8 mouse cellular contexts compared by ENCODE assay signal in the genomic region with DNA sequence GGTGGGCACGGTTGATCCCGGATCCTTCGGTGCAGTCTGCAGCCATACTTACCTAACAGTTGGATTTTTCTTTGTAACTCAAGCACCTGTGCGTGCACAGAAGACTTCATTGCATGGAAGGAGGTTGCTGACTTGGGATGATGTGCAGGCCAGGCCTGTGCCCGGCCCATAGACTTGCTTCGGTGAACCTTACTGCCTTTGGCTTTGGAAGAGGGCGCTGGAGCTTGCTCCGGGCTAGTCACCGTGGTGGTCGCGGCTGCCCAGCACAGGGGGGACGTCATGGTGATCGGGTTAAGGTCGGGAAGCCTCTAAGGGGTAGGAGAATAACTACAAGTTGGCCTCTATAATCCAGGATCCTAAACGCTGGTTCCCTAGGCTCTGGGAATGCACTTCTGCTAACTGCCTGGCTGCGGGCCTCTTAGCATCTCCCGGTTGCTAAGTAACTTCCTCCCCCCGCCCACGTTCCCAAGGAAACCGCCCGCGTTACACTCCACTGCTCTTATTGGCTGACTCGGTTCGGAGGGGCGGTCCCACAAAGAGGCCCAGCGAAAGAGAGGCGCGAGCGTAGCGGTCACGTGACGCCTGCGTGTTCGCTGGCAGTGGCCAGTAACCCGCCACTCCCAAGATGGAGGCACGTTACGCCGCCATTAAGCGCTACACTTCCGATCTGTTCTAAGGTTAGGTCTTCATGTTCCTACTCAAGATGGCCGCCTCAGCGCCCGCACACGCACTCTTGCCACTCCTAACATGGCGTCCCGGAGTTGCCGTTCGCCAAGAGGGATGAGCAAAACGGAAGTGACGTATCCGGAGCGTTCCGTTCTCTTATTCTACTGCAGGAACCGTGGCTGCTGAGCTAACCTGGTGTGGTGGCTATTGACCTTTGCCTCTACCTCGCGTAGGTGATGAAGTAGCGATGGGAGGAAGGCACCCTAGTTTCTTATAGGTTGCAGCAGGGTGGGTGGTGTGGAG. TPM values are rescaled to one million over a fixed set of nuclear protein-coding genes. Genes with fewer than 3 reads are reported as not detected.
DNase-seq lines count a peak whose midpoint lies in the region; ATAC-seq lines count a peak whose summit lies in the region.

A gene (minus strand): TSS at position 441 of the 969 bp plus-strand sequence.
A gene (plus strand): TSS at position 613 of the 969 bp plus-strand sequence.

- peak; percentile 95 for ATAC-seq in megakaryocyte progenitor cell, adult 5-6 weeks (replicated peaks; ENCODE audit: poor library complexity)

- DNase-seq in adipocyte (ENCODE audit: low spot score): peak; percentile 99
- DNase-seq in embryo, embryonic 10 days (ENCODE audit: low spot score): peak; percentile 100
- DNase-seq in gastrocnemius, postnatal 10 days: peak; percentile 97
- peak; percentile 100 for DNase-seq in induced T-regulatory cell, adult 2 months (ENCODE audit: low read depth)
- peak; percentile 99 to 100 for DNase-seq in left cerebral cortex, adult 9 months (ENCODE audit: low spot score in 2 of 2)
- DNase-seq in right cerebral cortex, postnatal 14 days: peak; percentile 99
- peak; percentile 97 to 99 for DNase-seq in urinary bladder, postnatal 36 days (ENCODE audit: low spot score in 2 of 2)

RNA-seq across cellular contexts. Expression of the first gene that starts in this region (rescaled TPM):
- total RNA-seq in gastrocnemius, postnatal 10 days (2021): not detected
- not detected in 2 replicates for total RNA-seq in megakaryocyte progenitor cell, adult 5-6 weeks (2015)
- not detected in 2 replicates for total RNA-seq in megakaryocyte progenitor cell, adult 5-6 weeks (2017)

RNA-seq across cellular contexts. Expression of the second gene that starts in this region (rescaled TPM):
- total RNA-seq in gastrocnemius, postnatal 10 days (2021): 10 to 100 TPM; 35.4 to 41.7 TPM
- total RNA-seq in megakaryocyte progenitor cell, adult 5-6 weeks (2015): 50.3 and 51.2 TPM in 2 replicates
- 136 and 146 TPM in 2 replicates for total RNA-seq in megakaryocyte progenitor cell, adult 5-6 weeks (2017)

Comparison
In these comparisons a context has a peak if more than half of its experiments do, and no peak if none do; other contexts are left out.
1. Peak in every context shown above with its lines: DNase-seq and ATAC-seq.